Mouse (Mus musculus) neural tube, embryonic 13.5 days (tissue): ENCODE results near the gene Rab37. TPM values are rescaled to one million over a fixed set of nuclear protein-coding genes. Genes with fewer than 3 reads are reported as not detected.

Source experiments
- ATAC-seq: fragments of 200-750 bp; cut with Nextera tagmentation; 2 replicates; pipeline ENCODE4 v1.8.0; 2017; ENCODE audit warnings: low read depth, mild to moderate bottlenecking, moderate TSS enrichment, moderate library complexity
- H3K27ac ChIP-seq: fragments of 300-500 bp; sonication (generic); replicated peaks from 2 replicates; pipeline ENCODE4 v1.5.1; 2015; ENCODE audit warnings: moderate library complexity, mild to moderate bottlenecking, inconsistent platforms
- H3K27me3 ChIP-seq: fragments of 300-500 bp; sonication (generic); 2 replicates; pipeline ENCODE4 v1.6.1; 2015; ENCODE audit warnings: mild to moderate bottlenecking, inconsistent platforms
- H3K36me3 ChIP-seq: fragments of 300-500 bp; sonication (generic); 2 replicates; pipeline ENCODE4 v1.6.1; 2015; ENCODE audit warnings: mild to moderate bottlenecking, inconsistent platforms
- H3K4me1 ChIP-seq: fragments of 300-500 bp; sonication (generic); replicated peaks from 2 replicates; pipeline ENCODE4 v1.6.1; 2015; ENCODE audit warnings: inconsistent platforms
- H3K4me2 ChIP-seq: fragments of 300-500 bp; sonication (generic); 2 replicates; pipeline ENCODE4 v1.6.1; 2015; ENCODE audit warnings: inconsistent platforms, mild to moderate bottlenecking, moderate library complexity
- H3K4me3 ChIP-seq: fragments of 300-500 bp; sonication (generic); 2 replicates; pipeline ENCODE4 v1.5.1; 2015; ENCODE audit warnings: mild to moderate bottlenecking, inconsistent platforms
- H3K9ac ChIP-seq: fragments of 300-500 bp; sonication (generic); 2 replicates; pipeline ENCODE4 v1.6.1; 2015; ENCODE audit warnings: moderate library complexity, mild to moderate bottlenecking, inconsistent platforms
- H3K9me3 ChIP-seq: fragments of 300-500 bp; sonication (generic); 2 replicates; pipeline ENCODE4 v1.6.1; 2016; ENCODE audit warnings: inconsistent platforms
- WGBS: fragments of 180-500 bp; shearing (Covaris S2); methylation state at CpG from one replicate; pipeline ENCODE4 v1.1.7; 2015; 5-methylcytosine and 5-hydroxymethylcytosine counted together
- polyA plus RNA-seq: library from polyadenylated mRNA; unstranded; fragments of >200 nt; fragmentation: Nextera tagmentation; extraction: Ambion mirVana; gene quantifications from 2 replicates; pipeline ENCODE4 v1.2.1, GENCODE M21; 2015

The Rab37 gene
- polyA plus RNA-seq, 1 experiment from 2014 or later: 1.1 TPM

DNA sequence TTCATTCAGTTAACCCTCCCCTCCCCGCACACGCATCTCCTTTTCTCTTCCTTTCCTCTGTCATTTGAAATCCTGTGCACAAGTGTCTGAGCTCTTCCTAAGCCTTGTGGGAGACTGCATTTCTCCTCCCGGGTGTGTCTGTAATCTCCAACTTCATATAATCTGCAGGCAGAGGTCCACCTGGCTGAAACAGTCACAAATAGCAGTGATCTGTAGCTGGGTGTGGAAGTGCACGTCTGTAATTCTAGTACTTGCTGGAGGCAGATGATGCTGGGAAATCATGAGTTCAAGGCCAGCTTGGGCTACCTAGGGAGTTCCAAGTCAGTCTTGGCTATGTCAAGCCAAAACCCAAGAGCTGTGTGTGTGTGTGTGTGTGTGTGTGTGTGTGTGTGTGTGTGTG lies 909 bp downstream of the Rab37 start:
- peak overlapping the region; percentile 23; the same call in 1 of the 2 replicates for H3K4me3 ChIP-seq
- H3K9me3 ChIP-seq: peaks cover 6% of the 10 kb centered on the region; the same call in 1 of the 2 replicates
- no peak overlapping the region for H3K9ac ChIP-seq
- peaks cover 11% of the 10 kb centered on the region for H3K4me1 ChIP-seq
- peak overlapping the region; percentile 53 for H3K4me2 ChIP-seq
- H3K27ac ChIP-seq: no peak overlapping the region
- no peak for ATAC-seq
- no peaks in the 10 kb centered on the region for H3K36me3 ChIP-seq
- WGBS: 18% methylated on average over 4 of the region's 4 CpGs
- peaks cover 39% of the 10 kb centered on the region for H3K27me3 ChIP-seq

DNA sequence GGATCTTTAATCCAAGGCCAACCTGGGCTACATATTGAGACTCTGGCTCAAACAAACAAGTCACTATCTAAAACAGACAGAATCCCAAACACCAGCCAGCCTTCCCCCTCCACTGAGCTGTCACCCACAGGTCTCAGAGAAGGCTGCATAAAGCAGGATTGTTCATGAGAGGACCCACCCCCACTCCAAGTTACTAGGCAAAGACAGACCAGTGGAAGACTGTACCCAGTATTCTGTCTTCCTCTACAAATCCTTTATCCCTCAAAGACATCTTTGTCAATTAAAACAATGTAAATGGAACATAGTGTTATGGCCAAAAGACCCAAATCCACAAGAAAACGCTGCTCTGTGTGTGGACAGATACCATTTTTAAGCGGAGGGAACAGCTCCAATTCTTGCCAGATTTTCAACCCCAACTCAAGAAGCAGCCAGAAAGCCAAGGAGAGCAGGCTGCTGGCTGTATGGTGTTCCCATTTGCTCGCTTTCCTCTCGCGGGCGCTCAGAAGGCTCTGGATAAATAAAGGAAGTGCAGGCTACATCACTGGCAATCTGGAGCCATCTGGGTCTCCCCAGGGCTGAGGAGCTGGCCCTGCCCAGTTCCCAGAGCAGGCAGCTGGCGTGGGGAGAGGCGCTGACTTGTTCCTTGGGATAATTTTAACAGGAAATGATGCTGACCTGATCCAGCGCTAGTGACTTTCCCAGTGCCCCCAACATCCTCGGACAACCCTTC lies 7.1 kb downstream of the Rab37 start:
- Histone ChIP-seq H3K27me3 (no peaks in the 10 kb centered on the region), H3K9me3 (0 out of 2 replicates have a peak, but pooled peaks cover 2% of the 10 kb centered on the region), H3K4me1 (peaks cover 14% of the 10 kb centered on the region), H3K36me3 (no peaks in the 10 kb centered on the region), H3K4me2 (no peak overlapping the region), H3K9ac (no peak overlapping the region), H3K27ac (no peak overlapping the region), H3K4me3 (no peak overlapping the region)
- WGBS: 62% methylated on average over 10 of the region's 10 CpGs
- ATAC-seq: no peak

DNA sequence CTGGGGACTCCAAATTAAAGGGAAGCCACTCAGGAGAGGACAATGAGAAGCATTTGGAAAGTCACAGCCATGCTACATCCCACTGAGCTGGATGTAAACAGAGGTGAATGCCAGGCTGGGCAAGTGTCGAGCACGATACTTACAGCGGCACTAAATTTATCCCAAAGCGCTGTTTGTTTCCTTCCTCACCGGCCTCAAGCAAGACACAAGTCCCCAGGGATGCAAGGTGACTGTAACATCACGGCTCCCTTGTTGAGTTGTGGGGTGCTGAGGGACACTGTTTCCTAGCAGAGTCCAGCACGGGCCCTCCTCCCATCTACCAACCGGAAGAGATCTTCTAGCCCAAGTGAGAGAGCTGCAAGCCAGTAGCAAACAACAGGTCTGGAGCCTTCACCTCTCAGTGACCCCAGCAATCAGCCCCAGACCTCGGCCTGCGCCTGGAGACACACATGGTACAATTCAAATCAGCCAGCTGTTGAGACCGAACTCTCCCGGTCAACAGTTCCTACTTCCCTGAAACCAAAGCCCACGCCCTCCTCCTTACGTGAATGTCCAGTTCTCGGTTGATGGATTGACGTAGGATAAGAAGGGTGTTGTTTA lies 8.1 kb downstream of the Rab37 start:
- ATAC-seq: no peak
- H3K36me3 ChIP-seq: no peaks in the 10 kb centered on the region
- H3K27ac ChIP-seq: no peak overlapping the region
- no peaks in the 10 kb centered on the region for H3K9me3 ChIP-seq
- H3K4me3 ChIP-seq: no peak overlapping the region
- H3K9ac ChIP-seq: no peak overlapping the region
- 56% methylated on average over 16 of the region's 16 CpGs for WGBS
- peaks cover 14% of the 10 kb centered on the region for H3K4me1 ChIP-seq
- no peaks in the 10 kb centered on the region for H3K27me3 ChIP-seq
- H3K4me2 ChIP-seq: no peak overlapping the region

GRCm38 (mm10) chr11:115100032-115100621 lies 8.9 kb downstream of the Rab37 start:
- no peak overlapping the region for H3K27ac ChIP-seq
- H3K36me3 ChIP-seq: no peaks in the 10 kb centered on the region
- H3K9me3 ChIP-seq: no peaks in the 10 kb centered on the region
- no peak overlapping the region for H3K4me3 ChIP-seq
- H3K4me2 ChIP-seq: no peak overlapping the region
- 76% methylated on average over 5 of the region's 5 CpGs for WGBS
- no peak for ATAC-seq
- peaks cover 14% of the 10 kb centered on the region for H3K4me1 ChIP-seq
- H3K27me3 ChIP-seq: no peaks in the 10 kb centered on the region
- H3K9ac ChIP-seq: no peak overlapping the region

GRCm38 (mm10) chr11:115100741-115101140 lies 9.5 kb downstream of the Rab37 start:
- H3K27ac ChIP-seq: no peak overlapping the region
- H3K4me2 ChIP-seq: no peak overlapping the region
- 59% methylated on average over 7 of the region's 7 CpGs for WGBS
- no peaks in the 10 kb centered on the region for H3K9me3 ChIP-seq
- peaks cover 14% of the 10 kb centered on the region for H3K4me1 ChIP-seq
- H3K27me3 ChIP-seq: no peaks in the 10 kb centered on the region
- H3K9ac ChIP-seq: no peak overlapping the region
- no peak overlapping the region for H3K4me3 ChIP-seq
- H3K36me3 ChIP-seq: no peaks in the 10 kb centered on the region
- ATAC-seq: no peak

- 58% methylated on average over 6 of the region's 6 CpGs for WGBS
Measured at GRCm38 (mm10) chr11:115101615-115102051, 10.4 kb downstream of the Rab37 start.

GRCm38 (mm10) chr11:115102116-115102515 lies 10.9 kb downstream of the Rab37 start:
- H3K4me2 ChIP-seq: no peak overlapping the region
- peaks cover 19% of the 10 kb centered on the region for H3K4me1 ChIP-seq
- no peaks in the 10 kb centered on the region for H3K9me3 ChIP-seq
- no peak overlapping the region for H3K27ac ChIP-seq
- H3K4me3 ChIP-seq: no peak overlapping the region
- 89% methylated on average over 9 of the region's 9 CpGs for WGBS
- ATAC-seq: no peak
- no peaks in the 10 kb centered on the region for H3K27me3 ChIP-seq
- H3K9ac ChIP-seq: no peak overlapping the region
- H3K36me3 ChIP-seq: no peaks in the 10 kb centered on the region

More at GRCm38 (mm10) chr11:115101615-115102051, 10.4 kb downstream of the Rab37 start:
- H3K27ac ChIP-seq: no peak overlapping the region
- no peaks in the 10 kb centered on the region for H3K36me3 ChIP-seq
- no peaks in the 10 kb centered on the region for H3K9me3 ChIP-seq
- peaks cover 14% of the 10 kb centered on the region for H3K4me1 ChIP-seq
- H3K9ac ChIP-seq: no peak overlapping the region
- no peak overlapping the region for H3K4me3 ChIP-seq
- no peaks in the 10 kb centered on the region for H3K27me3 ChIP-seq
- ATAC-seq: no peak
- H3K4me2 ChIP-seq: no peak overlapping the region

GRCm38 (mm10) chr11:115103470-115104413 lies 12.5 kb downstream of the Rab37 start:
- Histone ChIP-seq H3K27me3 (no peaks in the 10 kb centered on the region), H3K4me3 (no peak overlapping the region), H3K27ac (no peak overlapping the region), H3K9ac (no peak overlapping the region), H3K36me3 (no peaks in the 10 kb centered on the region), H3K4me2 (no peak overlapping the region), H3K4me1 (peaks cover 15% of the 10 kb centered on the region), H3K9me3 (no peaks in the 10 kb centered on the region)
- ATAC-seq: no peak
- 88% methylated on average over 25 of the region's 25 CpGs for WGBS

DNA sequence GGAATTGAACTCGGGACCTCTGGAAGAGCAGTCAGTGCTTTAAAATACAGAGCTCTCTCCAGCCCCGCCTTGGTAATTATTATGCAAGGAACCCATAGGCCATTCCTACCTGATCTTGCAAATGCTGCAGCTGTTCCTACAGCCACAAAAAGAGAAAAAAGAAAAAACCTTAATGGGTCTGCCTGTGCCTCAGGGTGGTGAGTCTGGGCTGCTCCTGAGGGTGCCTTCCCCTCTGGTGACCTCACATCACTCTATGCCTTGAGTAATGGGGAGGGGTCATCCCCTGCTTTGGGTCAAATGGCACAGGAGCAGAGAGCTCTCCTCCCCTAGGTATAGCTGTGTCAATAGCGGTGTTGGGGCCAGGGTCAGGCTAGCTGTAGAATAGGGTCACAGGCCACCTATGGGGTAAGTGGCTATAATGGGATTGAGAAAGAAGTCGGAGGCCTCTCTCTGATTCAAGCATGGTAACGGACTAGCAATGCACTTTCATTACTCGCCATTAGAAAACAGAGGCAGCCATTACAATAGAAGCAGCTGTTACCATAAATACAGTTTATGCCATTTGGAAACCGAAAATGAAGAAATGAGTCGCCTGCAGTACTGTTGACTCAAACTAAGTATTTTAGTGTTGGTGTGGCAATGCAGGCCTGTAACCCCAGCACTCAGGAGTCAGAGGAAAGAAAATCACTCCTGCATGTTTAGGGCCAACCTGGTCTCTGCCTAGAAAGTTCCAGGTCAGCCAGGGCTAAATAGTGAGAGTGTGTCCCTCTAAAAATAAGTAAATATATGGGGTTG lies 13.7 kb downstream of the Rab37 start:
- Histone ChIP-seq H3K9me3 (no peaks in the 10 kb centered on the region), H3K4me1 (peaks cover 8% of the 10 kb centered on the region), H3K27ac (no peak overlapping the region), H3K4me2 (no peak overlapping the region), H3K27me3 (no peaks in the 10 kb centered on the region), H3K9ac (no peak overlapping the region), H3K4me3 (no peak overlapping the region), H3K36me3 (no peaks in the 10 kb centered on the region)
- no peak for ATAC-seq
- WGBS: 48% methylated on average over 8 of the region's 8 CpGs

DNA sequence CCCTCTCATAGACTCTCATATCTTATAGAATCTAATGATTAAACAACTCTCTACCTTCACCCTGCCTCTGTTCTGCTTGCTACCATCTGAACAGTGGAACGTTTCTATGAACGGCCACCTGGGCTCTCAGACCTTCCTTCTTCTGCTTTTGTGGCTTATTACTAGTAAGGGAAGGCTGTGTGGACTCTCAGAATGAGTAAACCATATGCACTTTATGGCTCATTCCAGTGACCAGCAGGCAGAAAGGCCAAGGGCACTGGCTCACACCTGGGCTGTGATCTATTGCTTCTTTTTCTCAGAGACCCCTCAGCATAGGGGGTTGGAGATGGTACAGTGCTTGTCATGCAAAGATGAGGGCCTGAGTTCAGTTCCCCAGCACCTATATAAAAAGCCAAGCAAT lies 15.4 kb downstream of the Rab37 start:
- peaks cover 8% of the 10 kb centered on the region for H3K4me1 ChIP-seq
- H3K4me3 ChIP-seq: no peak overlapping the region
- WGBS: 95% methylated on average over 2 of the region's 2 CpGs
- no peaks in the 10 kb centered on the region for H3K27me3 ChIP-seq
- H3K4me2 ChIP-seq: no peak overlapping the region
- H3K9me3 ChIP-seq: no peaks in the 10 kb centered on the region
- H3K9ac ChIP-seq: no peak overlapping the region
- no peak for ATAC-seq
- no peak overlapping the region for H3K27ac ChIP-seq
- H3K36me3 ChIP-seq: no peaks in the 10 kb centered on the region

GRCm38 (mm10) chr11:115107403-115107916 lies 16.2 kb downstream of the Rab37 start:
- no peak overlapping the region for H3K27ac ChIP-seq
- H3K4me2 ChIP-seq: no peak overlapping the region
- WGBS: 30% methylated on average over 4 of the region's 4 CpGs
- no peaks in the 10 kb centered on the region for H3K36me3 ChIP-seq
- H3K9ac ChIP-seq: no peak overlapping the region
- H3K27me3 ChIP-seq: no peaks in the 10 kb centered on the region
- no peak overlapping the region for H3K4me3 ChIP-seq
- peak; percentile 50; the same call in 1 of the 2 replicates for ATAC-seq
- peaks cover 8% of the 10 kb centered on the region for H3K4me1 ChIP-seq
- no peaks in the 10 kb centered on the region for H3K9me3 ChIP-seq
